Mouse (Mus musculus) frontal cortex, postnatal 10 days (tissue): ENCODE results near the gene Farp1.
A peak's percentile ranks its signal among the peaks of the same experiment; 100 is the strongest.
"Not testable (repeated sequence)": the region's sequence is repeated elsewhere in the genome, so short reads cannot be mapped to it uniquely, and the experiment has no call there.

Experiments
- DNase-seq, 2 experiments: peaks; one replicate each; pipeline ENCODE4 v3.0.0; 2022; ENCODE audit warnings: low spot score in 2 of 2, mixed read lengths in 1 of 2

Gene Farp1

DNA sequence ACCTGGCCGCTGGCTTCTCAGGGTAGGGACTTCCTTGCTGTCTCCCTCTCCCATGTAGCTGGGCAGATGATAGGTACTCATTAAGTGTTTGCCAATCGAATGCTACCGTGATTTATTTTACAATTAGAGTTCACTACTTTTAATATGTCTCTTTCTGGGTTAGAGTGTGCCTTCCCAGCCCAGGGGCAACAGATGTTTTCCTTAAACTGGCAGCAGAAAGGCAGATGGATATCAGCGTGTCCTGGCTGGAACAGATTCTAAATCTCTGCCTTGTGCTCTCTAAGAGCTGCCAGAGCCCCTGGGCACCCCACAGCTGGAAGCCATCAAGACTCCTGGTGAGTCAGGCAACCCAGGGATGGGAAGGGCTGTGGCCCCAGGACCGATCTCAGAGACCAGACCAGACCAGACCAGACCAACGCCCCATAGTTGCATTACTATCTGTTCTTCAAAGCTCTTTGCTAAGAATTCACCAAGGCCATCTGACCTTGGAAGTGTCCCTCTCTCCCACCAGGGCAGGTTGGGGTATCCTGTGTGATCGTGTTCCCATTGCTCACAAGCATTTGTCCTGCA lies 69.8 kb downstream of the Farp1 start:
- DNase-seq, result no peak

DNA sequence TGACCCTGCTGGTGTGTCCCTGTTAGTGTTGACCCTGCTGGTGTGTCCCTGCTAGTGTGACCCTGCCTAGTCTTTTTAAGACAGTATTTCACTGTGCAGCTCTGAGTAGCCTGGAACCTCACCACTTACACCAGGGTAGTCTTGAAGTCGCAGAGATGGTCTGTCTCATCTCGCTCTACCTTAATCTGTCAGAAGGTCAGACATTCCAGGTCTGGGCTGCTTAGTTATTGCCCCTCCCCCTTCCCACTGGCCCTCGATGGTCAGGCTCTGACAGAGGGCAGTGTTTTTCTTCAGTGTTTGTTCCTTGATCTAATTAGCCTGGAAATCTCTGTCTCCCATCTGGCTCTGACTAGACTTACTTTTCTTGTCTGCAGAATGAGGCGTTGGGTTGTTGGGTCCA lies 71.9 kb downstream of the Farp1 start:
- DNase-seq, result no peak

DNA sequence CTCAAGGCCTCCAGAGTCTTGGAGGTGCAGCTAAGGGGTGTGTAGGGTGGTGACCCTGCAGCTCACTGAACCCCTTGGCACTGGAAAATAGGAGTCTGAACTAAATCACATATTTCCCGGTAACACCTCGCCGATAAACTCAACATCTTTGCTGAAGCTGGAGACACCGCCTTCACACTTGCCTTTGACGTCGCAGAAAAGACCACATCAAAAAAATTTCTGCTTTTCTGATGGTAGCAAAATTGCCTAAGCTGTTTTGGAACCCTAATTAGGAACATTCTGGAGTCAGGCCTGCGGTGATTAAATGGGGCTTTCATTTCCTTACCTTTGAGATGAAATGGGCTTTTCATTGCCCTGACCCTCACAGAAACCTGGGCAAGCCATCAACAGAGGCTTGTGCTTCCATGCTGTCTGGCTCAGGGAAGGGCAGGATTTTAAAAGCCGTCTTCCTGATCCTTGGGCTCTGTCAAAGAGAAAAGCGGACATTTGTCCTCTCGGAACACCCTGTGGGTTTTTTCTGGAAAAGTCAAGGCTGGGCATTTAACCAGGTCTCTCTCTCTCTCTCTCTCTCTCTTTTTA lies 72.8 kb downstream of the Farp1 start:
- no peak for DNase-seq

DNA sequence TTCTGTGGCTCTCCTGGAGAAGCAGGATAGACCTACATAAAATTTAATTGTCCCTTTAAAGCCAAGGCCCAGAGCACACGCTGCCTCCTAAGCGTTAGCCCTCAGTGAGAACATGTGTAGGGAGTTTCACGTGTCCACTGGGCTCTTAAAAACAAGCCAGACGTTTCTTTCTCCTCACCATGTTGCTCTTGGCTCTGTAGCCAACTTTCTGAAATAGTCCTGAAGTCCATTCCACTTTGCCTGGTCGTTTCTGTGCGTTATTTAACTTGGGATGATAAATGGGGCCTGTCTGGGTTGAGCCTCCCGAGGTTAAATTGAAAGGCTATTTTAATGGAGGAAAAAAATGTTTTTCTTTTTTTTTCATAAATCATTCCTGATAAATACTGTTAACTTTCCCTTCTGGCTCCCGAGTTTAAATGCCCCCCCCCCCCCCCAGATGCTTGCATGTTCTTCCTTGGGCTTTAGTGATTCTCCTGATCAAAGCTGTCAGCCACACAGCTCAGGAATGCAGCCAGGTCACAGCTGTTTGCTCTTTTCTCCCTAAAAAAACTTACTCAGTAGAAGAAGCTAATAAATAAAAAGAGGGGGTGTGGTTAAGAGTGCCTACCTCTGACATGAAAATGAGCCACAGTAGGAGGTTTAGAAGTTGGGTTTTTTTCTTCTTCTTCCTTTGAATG lies 73.6 kb downstream of the Farp1 start:
- no peak for DNase-seq

DNA sequence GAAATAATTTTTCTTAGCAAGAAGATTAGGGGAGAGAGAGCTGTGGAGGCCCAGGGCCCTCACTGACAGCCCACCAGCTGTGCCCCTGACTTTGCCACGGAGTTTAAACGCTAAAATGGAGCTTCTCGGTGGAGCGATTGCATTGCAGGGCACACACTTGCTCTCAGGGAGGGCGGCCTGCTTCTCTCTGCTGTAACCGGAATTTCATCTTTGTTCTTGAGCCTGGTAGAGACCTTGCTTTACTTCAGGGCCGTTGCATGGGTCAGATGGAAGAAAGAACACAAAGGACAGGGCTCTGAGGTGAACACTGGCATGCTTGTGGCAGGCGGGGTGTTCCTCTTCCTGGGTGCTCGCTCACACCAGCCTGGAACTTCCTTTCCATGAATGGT lies 74.1 kb downstream of the Farp1 start:
- no peak for DNase-seq

DNA sequence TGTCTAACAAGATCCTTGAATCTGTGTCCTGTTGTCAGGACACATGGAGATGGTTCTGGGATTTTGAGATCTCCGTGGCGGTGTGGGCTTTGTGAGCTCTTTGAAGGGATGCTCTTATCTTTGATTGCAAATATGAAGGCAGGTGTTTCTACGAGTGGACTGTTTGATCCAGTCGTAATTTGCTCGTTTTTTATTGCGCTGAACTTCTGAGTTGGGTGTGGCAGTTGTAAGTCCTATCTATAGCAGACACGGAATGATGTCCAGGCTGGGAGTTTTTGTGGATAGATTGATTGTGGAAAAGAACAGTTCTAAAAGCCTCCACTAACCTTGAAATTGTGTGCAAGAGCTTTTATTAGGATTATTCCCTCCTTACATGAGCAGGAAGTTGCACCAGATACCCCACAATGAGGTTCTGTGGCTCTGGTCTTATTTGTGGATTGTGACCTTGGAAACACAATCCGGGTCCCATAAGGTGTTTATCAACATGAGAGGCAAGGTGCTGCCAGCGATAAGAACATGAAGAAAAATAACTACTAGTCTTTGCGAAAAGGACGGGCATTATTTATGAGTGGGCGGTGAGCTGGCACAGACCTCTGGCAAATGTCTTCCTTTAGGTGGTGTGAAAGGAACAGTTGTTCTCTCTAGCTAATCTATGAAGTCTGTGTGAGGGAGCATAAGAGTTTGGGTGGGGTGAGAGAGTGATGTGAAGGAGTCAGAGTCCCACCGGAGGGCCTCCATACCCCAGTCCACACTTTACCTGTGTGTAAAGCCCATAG lies 75.7 kb downstream of the Farp1 start:
- no peak for DNase-seq

DNA sequence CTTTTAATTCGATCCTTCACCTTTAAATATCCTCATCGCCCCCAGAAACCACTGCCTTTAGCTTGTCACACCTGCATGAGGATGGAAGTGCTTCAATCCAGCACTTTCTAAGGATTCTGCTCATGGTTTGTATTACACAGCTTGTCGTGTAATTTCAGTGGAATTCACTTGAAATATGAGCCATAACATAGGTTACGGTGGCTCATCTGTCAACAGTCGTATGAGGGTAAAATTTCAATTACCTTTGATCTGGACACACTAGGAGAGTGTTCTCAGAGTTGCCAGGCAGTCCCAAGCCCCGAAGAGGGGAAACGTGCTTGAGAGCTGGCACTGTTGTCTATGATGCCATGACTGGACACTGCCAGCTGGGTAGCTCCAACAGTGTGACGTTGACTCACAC lies 77.1 kb downstream of the Farp1 start:
- no peak for DNase-seq

DNA sequence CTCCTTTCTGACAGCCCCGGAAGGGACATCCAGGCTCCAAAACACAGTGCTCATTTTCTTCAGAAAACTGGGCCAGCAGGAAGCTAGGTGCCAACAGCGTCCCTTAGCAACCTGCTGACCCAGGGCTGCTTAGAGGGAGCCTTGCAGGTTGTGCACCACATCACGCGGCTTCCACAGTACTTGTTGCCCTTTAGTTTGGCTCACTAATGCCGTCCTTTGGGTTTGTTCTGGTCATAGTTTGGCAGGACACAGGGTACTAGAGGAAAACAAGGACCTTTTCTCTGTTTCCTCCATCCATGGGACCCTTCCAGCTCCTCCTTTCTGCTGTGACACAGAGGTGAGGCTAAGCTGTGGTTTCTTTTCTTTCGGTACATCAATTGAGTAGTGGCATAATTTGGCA lies 78.8 kb downstream of the Farp1 start:
- peak; percentile 31 to 62 for DNase-seq

DNA sequence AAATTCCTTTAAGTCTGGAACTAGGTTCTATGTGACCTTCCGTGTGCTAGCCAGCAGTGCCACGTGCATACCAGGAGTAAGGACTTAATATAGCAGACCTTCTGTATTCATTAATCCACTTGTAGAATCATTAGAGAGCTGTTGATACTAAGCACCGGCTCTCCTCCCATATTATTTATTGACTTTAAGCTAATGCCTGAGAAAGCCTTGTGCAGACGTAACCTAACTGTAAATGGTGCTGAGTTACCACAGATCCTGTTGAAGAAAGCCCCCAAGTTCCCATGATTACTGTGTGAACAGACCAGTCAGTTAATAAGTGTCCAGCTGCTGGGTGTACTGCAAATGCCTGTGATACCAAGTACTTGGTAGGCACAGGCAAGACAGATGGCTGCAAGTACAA lies 81.7 kb downstream of the Farp1 start:
- DNase-seq, result no peak

DNA sequence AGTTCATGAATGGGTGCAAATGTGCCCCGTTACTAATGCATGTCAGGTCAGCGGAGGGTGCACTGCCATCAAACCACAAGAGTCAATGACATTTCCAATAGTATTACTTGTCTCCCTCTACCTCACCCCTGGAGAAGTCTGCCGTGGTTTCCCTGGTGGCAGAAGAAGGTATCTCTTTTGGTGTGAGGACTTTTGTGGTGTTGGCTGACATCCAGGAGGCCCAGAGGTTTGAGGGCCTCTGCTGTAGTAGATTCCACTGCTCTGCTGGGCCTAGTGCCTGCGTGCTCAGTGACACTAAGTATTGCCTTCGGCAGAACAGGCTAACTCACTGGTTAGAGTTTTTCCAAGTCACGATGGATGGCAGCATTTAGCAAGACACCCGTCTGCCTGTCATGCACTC lies 83.9 kb downstream of the Farp1 start:
- DNase-seq, result no peak

DNA sequence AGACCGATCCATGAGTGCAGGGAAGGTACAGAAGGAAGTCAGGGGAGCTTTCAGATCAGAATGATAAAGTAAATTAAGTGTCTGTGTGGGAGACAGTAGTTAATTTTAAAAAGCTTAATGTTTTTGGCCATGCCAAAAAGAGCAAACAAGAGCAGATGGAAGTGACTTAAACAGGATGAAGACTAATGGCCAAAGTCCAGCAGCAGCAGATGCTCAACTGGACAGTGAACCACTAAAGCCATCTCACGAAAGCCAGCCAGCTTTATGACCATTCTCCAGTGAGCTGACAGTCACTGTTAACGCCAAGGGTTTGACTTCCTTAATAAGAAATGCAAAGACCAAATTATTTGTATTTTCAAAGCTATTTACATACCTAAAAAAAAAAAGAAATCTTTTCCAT lies 86.7 kb downstream of the Farp1 start:
- no peak for DNase-seq

DNA sequence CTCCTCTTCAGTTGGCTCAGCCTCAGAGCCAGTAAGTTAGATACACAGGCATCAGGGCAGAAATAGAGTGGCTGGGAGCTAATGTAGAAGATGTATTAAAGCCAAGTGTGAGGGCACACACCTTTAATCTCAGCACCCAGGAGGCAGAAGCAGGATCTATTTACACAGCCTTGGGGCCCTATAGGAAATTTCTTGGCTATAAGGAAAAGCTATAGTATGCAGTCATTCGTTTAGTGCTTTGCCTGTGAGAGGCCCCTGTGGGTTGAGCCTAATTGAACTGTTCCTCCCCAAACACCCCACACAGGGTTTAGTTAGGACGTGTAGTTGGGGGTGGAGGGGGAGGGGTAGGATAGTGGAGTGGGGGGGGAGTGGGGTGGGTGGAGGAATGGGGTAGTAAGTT lies 87.9 kb downstream of the Farp1 start:
- DNase-seq, result no peak

DNA sequence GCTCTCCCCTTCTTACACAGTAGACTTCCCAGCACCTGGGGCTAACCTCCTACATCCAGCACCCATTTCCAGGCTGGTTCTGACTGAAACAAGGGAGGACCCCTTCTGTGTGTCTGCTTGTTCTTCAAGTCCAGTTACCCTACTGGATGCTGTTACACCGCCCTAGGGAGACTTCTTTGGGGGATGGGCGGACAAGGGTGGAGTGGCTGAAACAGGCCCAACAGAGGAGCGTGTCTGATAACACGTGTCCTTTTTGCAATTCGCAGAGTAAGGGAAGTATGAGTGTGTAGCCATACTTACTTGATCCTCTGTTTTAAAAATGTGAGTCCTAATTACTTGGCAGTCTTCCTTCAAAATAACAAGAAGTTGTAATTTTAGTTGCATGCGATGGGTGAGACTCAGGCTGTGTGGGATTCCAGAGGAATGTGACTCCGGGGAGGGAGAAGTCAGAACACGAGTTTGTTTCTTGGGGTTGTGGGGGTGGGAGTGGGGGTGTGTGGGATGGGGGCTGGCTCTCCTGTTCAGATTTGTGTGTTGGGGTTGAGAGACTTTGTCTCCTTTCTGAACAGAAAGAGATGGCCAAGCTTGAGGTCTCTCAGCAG lies 89.5 kb downstream of the Farp1 start:
- DNase-seq, result no peak

DNA sequence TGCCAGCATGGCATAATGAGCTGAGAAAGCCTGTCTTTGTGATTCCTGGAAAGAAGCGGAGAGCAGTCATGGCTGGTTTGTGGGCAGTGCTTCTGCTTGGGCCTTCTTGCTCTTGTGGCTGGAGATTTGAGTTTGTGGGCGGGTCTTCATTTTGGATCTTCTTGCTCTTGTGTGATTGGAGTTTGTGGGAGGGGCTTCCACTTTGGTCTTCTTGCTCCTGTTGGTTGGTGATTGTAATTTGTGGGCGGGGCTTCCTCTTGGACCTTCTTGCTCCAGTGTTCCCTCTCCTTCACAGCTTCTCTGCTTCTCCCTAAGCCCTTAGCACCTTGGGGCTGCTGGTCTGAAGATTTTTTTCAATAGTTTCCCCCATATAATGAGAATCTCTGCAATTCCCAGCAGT lies 90.7 kb downstream of the Farp1 start:
- DNase-seq, result no peak

DNA sequence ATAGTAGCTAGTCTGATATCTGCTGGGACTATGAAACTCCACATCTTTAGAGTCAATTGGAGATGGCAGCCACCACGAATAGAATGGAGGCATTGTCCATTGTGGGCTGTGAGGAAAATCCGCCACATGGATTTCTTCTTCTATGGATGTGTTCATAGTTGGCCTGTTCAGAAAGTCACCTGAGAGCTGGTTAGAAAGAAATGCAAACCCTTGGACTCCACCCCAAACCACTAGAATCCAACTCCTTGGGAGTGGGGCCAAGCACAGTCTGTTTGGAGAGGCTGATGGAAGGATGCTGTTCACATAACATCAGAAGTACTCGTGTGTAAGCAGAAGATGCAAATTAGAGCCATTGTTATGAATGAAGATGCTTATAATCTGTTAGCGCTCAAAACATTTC lies 91.3 kb downstream of the Farp1 start:
- no peak for DNase-seq

DNA sequence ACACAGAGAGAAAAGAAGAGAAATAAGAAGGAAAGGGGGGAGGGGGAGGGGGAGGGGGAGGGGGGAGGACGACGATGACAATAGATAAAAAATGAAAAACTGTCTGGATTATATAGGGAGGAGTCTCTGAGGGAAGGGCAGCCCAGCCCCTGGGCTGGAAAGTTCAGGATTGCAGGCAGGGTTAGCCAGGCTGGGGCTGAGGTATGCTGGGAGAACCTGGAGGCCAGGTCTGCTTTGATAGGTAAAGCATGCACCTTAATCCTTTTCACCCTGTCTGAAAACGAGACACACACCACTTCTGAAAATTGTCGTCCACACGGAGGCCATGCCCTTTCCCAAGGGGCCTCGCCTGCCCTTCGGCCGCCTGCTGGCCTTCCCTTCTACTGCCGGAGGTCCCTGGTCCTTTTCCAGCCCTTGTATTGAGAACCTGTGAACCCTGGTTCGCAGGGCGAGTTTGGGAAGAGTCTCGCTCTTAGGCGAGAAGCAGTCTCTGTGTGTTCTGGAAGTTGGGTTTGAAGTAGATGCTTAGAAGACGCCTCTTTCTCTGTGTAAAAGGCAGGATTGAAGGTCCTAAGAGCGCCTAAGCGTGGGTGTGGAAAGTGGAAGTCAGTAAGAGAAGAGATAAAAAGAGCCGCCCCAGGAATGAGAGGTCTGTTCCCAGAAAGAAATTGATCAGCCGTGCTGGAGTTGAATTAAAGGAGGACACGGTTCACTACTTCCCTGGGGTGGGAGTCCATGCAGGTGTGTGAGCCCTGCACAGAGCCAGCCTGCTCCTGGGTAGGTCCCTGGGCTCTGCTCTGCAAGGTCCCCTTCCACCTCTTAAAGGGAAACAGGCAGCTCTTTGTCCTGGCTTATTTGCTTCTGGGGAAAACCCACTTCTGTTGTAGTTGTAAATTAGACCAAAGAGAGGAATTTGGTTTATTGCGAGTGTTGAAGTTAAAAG lies 94.1 kb downstream of the Farp1 start:
- DNase-seq, result no peak

DNA sequence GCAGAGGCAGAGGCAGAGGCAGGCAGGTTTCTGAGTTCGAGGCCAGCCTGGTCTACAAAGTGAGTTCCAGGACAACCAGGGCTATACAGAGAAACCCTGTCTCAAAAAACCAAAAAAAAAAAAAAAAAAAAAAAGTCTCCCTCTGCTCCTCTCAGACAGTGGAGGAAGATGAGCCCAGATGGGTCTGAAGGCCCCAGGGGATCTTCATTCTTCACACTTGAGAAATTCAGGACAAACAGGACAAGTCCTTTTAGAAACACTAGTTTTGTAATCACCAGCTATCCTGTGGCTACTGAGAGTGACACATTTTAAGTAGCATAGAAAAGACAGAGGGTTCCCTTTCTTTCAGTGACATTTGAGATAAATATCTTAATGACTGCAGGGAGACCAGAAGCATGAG lies 95.4 kb downstream of the Farp1 start:
- not testable (repeated sequence) for DNase-seq

DNA sequence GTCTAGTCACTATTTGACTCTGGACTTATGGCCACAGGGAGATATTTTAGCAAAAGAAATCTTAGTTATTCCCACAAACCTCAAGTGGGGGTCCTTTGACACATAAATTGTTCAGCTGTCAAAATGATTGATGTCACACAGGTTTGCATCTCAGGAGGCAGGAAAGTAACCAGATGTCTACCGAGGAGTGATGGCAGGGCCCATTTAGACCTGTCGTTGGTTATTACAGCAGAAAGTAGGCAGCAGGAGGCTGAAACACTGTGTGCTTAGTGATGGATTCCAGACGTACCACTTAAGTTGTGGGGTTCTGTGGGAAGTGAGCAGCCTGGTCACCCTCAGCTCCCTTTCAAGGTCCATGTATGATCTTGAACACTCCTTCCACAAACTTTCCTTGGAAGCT lies 99.4 kb downstream of the Farp1 start:
- no peak for DNase-seq

DNA sequence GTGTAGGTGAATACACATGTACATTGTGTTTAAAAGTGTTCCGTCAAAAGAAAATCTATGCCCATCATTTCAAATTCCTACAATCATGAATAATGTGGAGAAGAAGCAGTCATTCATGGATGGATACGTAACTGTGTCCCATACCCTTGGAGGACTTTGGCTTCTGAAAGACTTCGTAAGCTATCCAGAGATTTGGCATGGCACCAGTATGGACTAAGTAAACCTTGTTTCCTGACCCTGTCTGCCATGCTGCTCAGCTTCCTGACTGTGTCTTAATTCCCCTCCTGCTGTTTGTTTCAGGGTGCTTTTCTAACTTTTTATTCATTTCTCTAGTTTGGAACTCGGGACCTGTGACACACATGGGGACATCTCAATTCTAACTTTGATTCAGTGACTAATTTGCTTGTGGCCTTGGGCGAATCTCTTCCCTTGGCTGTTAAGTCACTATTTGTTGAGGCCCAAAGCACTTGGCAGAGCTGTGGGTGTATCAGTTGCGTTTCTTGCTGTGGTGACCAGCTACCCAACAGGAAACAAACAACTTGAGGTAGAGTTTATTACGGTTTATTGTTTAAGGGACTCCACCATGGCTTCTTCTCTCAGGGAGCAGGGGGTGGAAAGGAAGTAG lies 108.9 kb downstream of the Farp1 start:
- DNase-seq, result no peak

DNA sequence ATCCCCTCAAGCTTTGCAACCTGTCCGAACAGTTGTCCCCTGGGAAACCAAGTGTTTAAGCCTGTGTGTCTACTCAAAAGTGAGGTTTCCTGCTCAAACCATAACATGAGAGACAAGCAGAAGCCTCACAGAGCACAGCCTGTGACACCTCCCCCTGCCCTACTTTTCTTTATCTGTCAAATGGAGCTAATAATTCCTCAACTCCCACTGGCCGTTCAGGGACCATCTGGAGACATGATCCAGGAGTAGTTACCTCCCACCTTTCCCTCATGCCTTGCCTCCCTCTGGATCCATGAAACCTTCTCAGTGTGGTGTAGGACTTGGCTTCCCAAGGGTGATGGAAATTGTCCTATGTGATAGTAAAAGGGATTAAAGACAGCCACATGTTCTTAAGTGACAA lies 109.5 kb downstream of the Farp1 start:
- DNase-seq, result no peak

DNA sequence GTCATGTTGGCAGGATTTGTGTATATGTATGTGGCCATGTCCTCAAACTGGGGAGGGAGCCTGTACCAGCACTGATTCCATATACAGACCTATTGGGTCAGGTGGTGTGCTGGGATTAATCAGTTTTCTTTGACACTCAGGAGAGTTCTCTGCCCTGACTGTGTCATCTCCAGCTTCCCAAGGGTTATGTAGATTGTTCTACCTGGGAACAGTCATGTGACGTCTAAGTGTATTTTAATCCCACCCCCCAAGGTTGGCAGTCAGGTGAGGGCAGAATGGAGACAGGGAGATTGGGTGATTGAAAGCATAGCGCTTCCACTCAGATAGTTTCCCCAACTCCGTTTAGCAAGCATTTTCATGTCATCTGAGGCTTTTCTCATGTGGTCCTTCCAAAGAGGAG lies 110.3 kb downstream of the Farp1 start:
- no peak for DNase-seq
